Mouse (Mus musculus): ENCODE data around the gene Nrg3. TPM values are rescaled to one million over a fixed set of nuclear protein-coding genes. Genes with fewer than 3 reads are reported as not detected.
A peak's percentile ranks its signal among the peaks of the same experiment; 100 is the strongest.

Gene Nrg3
- polyA plus RNA-seq, 1 experiment from 2014 or later = not detected

DNA sequence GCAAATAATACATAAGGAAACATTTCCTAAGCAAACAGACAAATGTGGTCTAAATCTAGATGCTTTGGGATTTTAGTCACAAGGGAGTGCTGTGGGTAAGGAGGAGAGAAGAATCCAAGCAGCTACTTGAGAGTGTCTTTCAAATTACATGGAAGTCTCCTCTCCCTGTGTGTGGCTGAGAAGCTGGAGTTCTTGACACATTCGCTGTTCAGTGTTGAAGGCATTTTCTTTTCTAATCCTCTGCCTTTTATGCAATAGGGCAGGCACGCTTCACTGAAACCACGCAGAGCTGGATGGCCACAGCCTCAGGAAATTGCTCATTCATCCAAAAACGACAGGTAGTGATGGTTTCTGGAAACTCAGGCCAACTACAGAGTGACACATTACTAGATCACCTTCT, 769.0 kb downstream of the Nrg3 start:
- H3K9me3 ChIP-seq (ENCODE audit: low read length) = 0 out of 2 replicates have a peak, but pooled peaks cover 2% of the 10 kb centered on the region
- H3K4me2 ChIP-seq (ENCODE audit: low read depth, low read length) = no peak overlapping the region
- DNase-seq (no peak), ATAC-seq (no peak)
- 39% methylated on average over 4 of the region's 4 CpGs for WGBS (ENCODE audit: insufficient replicate concordance)
- no peaks in the 10 kb centered on the region for H3K27me3 ChIP-seq (ENCODE audit: insufficient read depth, low read length)
- no peaks in the 10 kb centered on the region for H3K4me1 ChIP-seq (ENCODE audit: insufficient read depth)
- H3K36me3 ChIP-seq (replicated peaks; ENCODE audit: insufficient read depth, low read length) = no peaks in the 10 kb centered on the region
- no peak for TF ChIP-seq CTCF (IDR thresholded peaks at IDR 0.05; ENCODE audit: low read depth)
- TF ChIP-seq EP300 (IDR thresholded peaks at IDR 0.05; ENCODE audit: low read depth) = no peak
- no peak overlapping the region for H3K9ac ChIP-seq (replicated peaks)
- no peak overlapping the region for H3K27ac ChIP-seq (ENCODE audit: low read depth)
- no peak overlapping the region for H3K4me3 ChIP-seq (ENCODE audit: low read depth, low read length)

GRCm38 (mm10) chr14:38702596-38703393, 770.1 kb downstream of the Nrg3 start:
- H3K4me1 ChIP-seq (ENCODE audit: insufficient read depth) = no peaks in the 10 kb centered on the region
- no peaks in the 10 kb centered on the region for H3K27me3 ChIP-seq (ENCODE audit: insufficient read depth, low read length)
- H3K9me3 ChIP-seq (ENCODE audit: low read length) = 0 out of 2 replicates have a peak, but pooled peaks cover 2% of the 10 kb centered on the region
- no peak overlapping the region for H3K4me3 ChIP-seq (ENCODE audit: low read depth, low read length)
- ATAC-seq (no peak), DNase-seq (no peak)
- H3K4me2 ChIP-seq (ENCODE audit: low read depth, low read length) = no peak overlapping the region
- H3K27ac ChIP-seq (ENCODE audit: low read depth) = no peak overlapping the region
- H3K9ac ChIP-seq (replicated peaks) = no peak overlapping the region
- H3K36me3 ChIP-seq (replicated peaks; ENCODE audit: insufficient read depth, low read length) = no peaks in the 10 kb centered on the region
- 70% methylated on average over 9 of the region's 9 CpGs for WGBS (ENCODE audit: insufficient replicate concordance)
- TF ChIP-seq EP300 (IDR thresholded peaks at IDR 0.05; ENCODE audit: low read depth) (no peak), CTCF (IDR thresholded peaks at IDR 0.05; ENCODE audit: low read depth) (no peak)

GRCm38 (mm10) chr14:38701413-38701812, 771.5 kb downstream of the Nrg3 start:
- no peak overlapping the region for H3K4me3 ChIP-seq (ENCODE audit: low read depth, low read length)
- TF ChIP-seq EP300 (IDR thresholded peaks at IDR 0.05; ENCODE audit: low read depth) = no peak
- TF ChIP-seq CTCF (IDR thresholded peaks at IDR 0.05; ENCODE audit: low read depth) = no peak
- WGBS (ENCODE audit: insufficient replicate concordance) = 38% methylated on average over 1 of the region's 1 CpGs
- H3K27ac ChIP-seq (ENCODE audit: low read depth) = no peak overlapping the region
- DNase-seq (no peak), ATAC-seq (no peak)
- H3K9ac ChIP-seq (replicated peaks) = no peak overlapping the region
- no peaks in the 10 kb centered on the region for H3K27me3 ChIP-seq (ENCODE audit: insufficient read depth, low read length)
- 0 out of 2 replicates have a peak, but pooled peaks cover 2% of the 10 kb centered on the region for H3K9me3 ChIP-seq (ENCODE audit: low read length)
- no peaks in the 10 kb centered on the region for H3K36me3 ChIP-seq (replicated peaks; ENCODE audit: insufficient read depth, low read length)
- no peak overlapping the region for H3K4me2 ChIP-seq (ENCODE audit: low read depth, low read length)
- H3K4me1 ChIP-seq (ENCODE audit: insufficient read depth) = no peaks in the 10 kb centered on the region

DNA sequence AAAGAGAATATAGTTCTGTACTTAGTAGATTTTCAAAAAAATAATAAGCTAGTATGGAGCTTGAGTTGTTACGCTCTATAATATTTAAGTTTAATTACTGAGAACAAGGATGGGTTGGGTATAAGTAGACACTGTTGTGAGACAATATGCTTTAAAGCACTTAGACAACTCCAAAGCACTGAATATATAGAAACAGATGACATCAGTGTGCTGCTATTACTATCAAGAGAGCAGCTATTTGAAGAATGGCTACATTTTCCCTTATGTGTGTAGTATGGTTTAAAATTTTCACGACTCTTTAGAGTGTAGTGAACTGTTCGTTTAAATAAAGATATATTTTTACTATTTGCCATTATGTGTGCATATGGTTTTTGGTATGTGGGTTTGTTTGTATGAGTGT, 771.9 kb downstream of the Nrg3 start:
- H3K4me3 ChIP-seq (ENCODE audit: low read depth, low read length) = no peak overlapping the region
- ATAC-seq (no peak), DNase-seq (no peak)
- WGBS (ENCODE audit: insufficient replicate concordance) = 75% methylated on average over 3 of the region's 3 CpGs
- TF ChIP-seq CTCF (IDR thresholded peaks at IDR 0.05; ENCODE audit: low read depth) (no peak), EP300 (IDR thresholded peaks at IDR 0.05; ENCODE audit: low read depth) (no peak)
- H3K4me2 ChIP-seq (ENCODE audit: low read depth, low read length) = no peak overlapping the region
- H3K27me3 ChIP-seq (ENCODE audit: insufficient read depth, low read length) = no peaks in the 10 kb centered on the region
- H3K36me3 ChIP-seq (replicated peaks; ENCODE audit: insufficient read depth, low read length) = no peaks in the 10 kb centered on the region
- 0 out of 2 replicates have a peak, but pooled peaks cover 2% of the 10 kb centered on the region for H3K9me3 ChIP-seq (ENCODE audit: low read length)
- H3K9ac ChIP-seq (replicated peaks) = no peak overlapping the region
- no peak overlapping the region for H3K27ac ChIP-seq (ENCODE audit: low read depth)
- no peaks in the 10 kb centered on the region for H3K4me1 ChIP-seq (ENCODE audit: insufficient read depth)

DNA sequence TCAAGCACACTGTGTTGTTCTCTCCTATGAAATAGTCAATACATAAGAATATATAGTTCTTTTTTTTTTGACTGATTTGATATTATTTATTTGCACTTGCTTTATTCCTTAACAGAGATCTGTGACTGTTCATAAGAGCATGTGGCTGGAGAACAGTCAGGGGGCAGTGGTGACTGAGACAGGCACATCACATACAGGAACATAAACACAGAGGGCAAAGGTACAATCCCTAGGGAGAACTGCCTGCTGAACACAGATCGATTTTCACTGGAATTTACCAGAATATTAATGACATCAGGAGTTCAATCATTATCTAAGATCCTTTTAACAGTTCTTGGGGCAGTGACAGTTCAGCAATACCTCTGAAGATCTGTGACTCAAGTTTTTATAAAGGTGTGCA, 812.9 kb downstream of the Nrg3 start:
- peak; percentile 57; the same call in 1 of the 2 replicates for ATAC-seq
- 49% methylated on average over 1 of the region's 1 CpGs for WGBS (ENCODE audit: insufficient replicate concordance)
- Histone ChIP-seq H3K4me2 (ENCODE audit: low read depth, low read length) (no peak overlapping the region), H3K27ac (ENCODE audit: low read depth) (no peak overlapping the region), H3K4me3 (ENCODE audit: low read depth, low read length) (no peak overlapping the region), H3K9me3 (ENCODE audit: low read length) (no peaks in the 10 kb centered on the region), H3K27me3 (ENCODE audit: insufficient read depth, low read length) (no peaks in the 10 kb centered on the region), H3K36me3 (replicated peaks; ENCODE audit: insufficient read depth, low read length) (no peaks in the 10 kb centered on the region), H3K4me1 (ENCODE audit: insufficient read depth) (no peaks in the 10 kb centered on the region), H3K9ac (replicated peaks) (no peak overlapping the region)
- DNase-seq = no peak
- TF ChIP-seq CTCF (IDR thresholded peaks at IDR 0.05; ENCODE audit: low read depth) (no peak), EP300 (IDR thresholded peaks at IDR 0.05; ENCODE audit: low read depth) (no peak)

GRCm38 (mm10) chr14:38637070-38637469, 835.8 kb downstream of the Nrg3 start:
- Histone ChIP-seq H3K27ac (ENCODE audit: low read depth) (no peak overlapping the region), H3K27me3 (ENCODE audit: insufficient read depth, low read length) (no peaks in the 10 kb centered on the region), H3K4me3 (ENCODE audit: low read depth, low read length) (no peak overlapping the region), H3K36me3 (replicated peaks; ENCODE audit: insufficient read depth, low read length) (no peaks in the 10 kb centered on the region), H3K4me2 (ENCODE audit: low read depth, low read length) (no peak overlapping the region), H3K4me1 (ENCODE audit: insufficient read depth) (no peaks in the 10 kb centered on the region), H3K9ac (replicated peaks) (no peak overlapping the region), H3K9me3 (ENCODE audit: low read length) (no peaks in the 10 kb centered on the region)
- no peak for ATAC-seq
- DNase-seq = no peak
- TF ChIP-seq CTCF (IDR thresholded peaks at IDR 0.05; ENCODE audit: low read depth) (no peak), EP300 (IDR thresholded peaks at IDR 0.05; ENCODE audit: low read depth) (no peak)
- 57% methylated on average over 3 of the region's 3 CpGs for WGBS (ENCODE audit: insufficient replicate concordance)

Measured in liver, postnatal 0 days (tissue).